Mouse (Mus musculus): ENCODE results near the gene a. TPM values are rescaled to one million over a fixed set of nuclear protein-coding genes. Genes with fewer than 3 reads are reported as not detected.
"Not testable (repeated sequence)": the region's sequence is repeated elsewhere in the genome, so short reads cannot be mapped to it uniquely, and the experiment has no call there.

a gene
- polyA plus RNA-seq, 1 experiment from 2014 or later = 3.8 TPM

DNA sequence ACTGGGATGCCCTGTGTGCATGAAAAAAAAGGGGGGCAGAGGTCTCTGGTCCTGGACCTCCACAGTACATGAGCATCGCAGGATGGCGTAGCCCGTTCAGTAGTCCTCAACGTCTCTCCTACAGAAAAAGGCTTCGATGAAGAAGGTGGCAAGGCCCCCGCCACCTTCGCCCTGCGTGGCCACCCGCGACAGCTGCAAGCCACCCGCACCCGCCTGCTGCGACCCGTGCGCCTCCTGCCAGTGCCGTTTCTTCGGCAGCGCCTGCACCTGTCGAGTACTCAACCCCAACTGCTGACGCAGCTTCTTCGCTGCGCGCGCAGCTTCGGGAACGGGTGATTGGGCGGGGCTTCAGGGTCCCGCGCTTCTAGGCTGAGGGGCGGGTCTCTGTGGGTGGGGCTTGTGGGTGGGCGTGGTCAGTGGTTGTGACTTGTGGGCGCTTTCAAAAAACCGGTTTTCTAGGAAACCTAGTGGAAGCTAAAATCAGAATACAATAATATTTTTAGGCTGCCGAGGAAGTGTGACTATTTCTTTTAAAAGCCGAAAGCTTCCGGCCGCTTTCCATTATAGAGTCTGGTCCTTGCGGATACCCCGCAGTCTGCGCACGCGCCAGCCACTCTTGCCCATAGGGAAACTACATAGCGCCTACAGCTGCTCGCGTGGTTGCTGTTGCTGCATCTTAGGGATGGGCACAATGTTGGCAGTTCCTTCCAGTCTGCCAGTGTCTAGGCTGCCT lies 259.5 kb downstream of the a start:
- H3K36me3 ChIP-seq (ENCODE audit: control insufficient read depth, insufficient read depth, low read length) = no peaks in the 10 kb centered on the region
- under 1% methylated on average over 45 of the region's 45 CpGs for WGBS
- H3K4me2 ChIP-seq (ENCODE audit: low read length) = peak overlapping the region; percentile 66
- H3K9me3 ChIP-seq (ENCODE audit: control insufficient read depth, low read length) = no peaks in the 10 kb centered on the region
- peak overlapping the region; percentile 80 for H3K9ac ChIP-seq (replicated peaks; ENCODE audit: low read length)
- DNase-seq = peak; percentile 100
- no peaks in the 10 kb centered on the region for H3K27me3 ChIP-seq (ENCODE audit: control insufficient read depth, insufficient read depth, low read length)
- H3K4me1 ChIP-seq (ENCODE audit: control insufficient read depth, insufficient read depth, low read length) = peaks cover 5% of the 10 kb centered on the region; the same call in 1 of the 2 replicates
- peak; percentile 97 for ATAC-seq (ENCODE audit: low FRiP score, low TSS enrichment)
- peak overlapping the region; percentile 92 for H3K27ac ChIP-seq (replicated peaks; ENCODE audit: low read depth, low read length)
- peak overlapping the region; percentile 48 for H3K4me3 ChIP-seq (replicated peaks; ENCODE audit: low read depth, low read length)

DNA sequence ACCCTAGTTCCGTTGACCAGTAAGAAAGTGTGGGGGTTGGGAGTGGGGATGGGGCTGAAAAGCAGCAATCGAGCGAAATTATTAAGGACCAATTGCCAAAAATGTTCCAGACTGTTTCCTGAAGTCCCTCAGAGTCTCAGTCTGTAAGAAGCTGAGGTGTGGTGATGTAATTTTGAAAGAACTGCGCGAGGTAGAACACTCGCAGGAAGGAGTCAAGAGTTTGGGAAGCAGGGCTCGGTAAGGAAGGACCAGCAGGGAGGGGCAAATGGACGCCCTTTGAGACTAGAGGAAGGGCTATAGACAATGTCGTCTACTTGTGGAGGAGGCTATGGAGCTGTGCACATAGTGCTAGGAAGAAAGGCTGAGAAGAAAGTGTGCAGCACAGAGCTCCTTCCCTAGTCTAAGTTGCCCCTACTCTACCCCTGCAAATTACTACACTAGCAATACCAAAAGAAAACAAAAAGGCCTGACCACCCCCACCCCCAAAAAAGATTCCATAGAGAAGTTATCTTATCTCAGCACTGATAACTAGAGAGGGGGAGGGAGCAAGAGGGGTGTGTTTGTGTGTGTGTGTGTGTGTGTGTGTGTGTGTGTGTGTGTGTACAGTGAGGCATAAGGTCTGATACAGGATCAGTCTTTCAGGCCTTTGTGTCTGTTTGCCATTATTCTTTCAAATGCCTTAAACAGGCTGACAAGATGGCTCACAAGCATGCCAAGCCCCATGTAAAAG lies 260.6 kb downstream of the a start:
- 37% methylated on average over 9 of the region's 9 CpGs for WGBS
- peaks cover 5% of the 10 kb centered on the region; the same call in 1 of the 2 replicates for H3K4me1 ChIP-seq (ENCODE audit: control insufficient read depth, insufficient read depth, low read length)
- H3K4me2 ChIP-seq (ENCODE audit: low read length) = peak overlapping the region; percentile 66
- H3K27me3 ChIP-seq (ENCODE audit: control insufficient read depth, insufficient read depth, low read length) = no peaks in the 10 kb centered on the region
- no peak overlapping the region; the same call in 1 of the 2 replicates for H3K27ac ChIP-seq (replicated peaks; ENCODE audit: low read depth, low read length)
- H3K9ac ChIP-seq (replicated peaks; ENCODE audit: low read length) = no peak overlapping the region; the same call in 1 of the 2 replicates
- no peak for ATAC-seq (ENCODE audit: low FRiP score, low TSS enrichment)
- no peaks in the 10 kb centered on the region for H3K9me3 ChIP-seq (ENCODE audit: control insufficient read depth, low read length)
- H3K4me3 ChIP-seq (replicated peaks; ENCODE audit: low read depth, low read length) = peak overlapping the region; percentile 48; the same call in 1 of the 2 replicates
- DNase-seq = no peak
- no peaks in the 10 kb centered on the region for H3K36me3 ChIP-seq (ENCODE audit: control insufficient read depth, insufficient read depth, low read length)

DNA sequence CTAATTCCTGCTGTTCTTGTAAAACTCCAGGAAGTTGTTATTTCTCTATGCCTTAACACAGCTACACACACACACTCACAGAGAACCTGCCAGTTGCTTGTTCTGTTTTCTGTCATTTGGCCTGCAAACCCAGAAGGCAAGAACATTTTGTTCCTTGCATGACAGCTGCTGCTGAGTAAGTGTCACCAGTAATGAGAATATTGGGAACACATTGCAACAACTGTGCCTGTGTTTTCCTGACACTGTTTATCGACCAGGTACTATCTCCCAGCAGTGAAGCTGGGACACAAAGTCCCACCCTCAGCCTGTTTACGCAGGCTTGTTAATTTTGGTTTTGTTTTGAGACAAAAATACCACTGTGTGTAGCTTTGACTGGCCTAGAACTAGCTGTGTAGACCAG lies 261.5 kb downstream of the a start:
- WGBS = 90% methylated on average over 2 of the region's 2 CpGs
- no peak for DNase-seq
- no peak overlapping the region for H3K4me2 ChIP-seq (ENCODE audit: low read length)
- H3K9me3 ChIP-seq (ENCODE audit: control insufficient read depth, low read length) = no peaks in the 10 kb centered on the region
- H3K36me3 ChIP-seq (ENCODE audit: control insufficient read depth, insufficient read depth, low read length) = no peaks in the 10 kb centered on the region
- peaks cover 5% of the 10 kb centered on the region; the same call in 1 of the 2 replicates for H3K4me1 ChIP-seq (ENCODE audit: control insufficient read depth, insufficient read depth, low read length)
- no peak overlapping the region for H3K4me3 ChIP-seq (replicated peaks; ENCODE audit: low read depth, low read length)
- no peak for ATAC-seq (ENCODE audit: low FRiP score, low TSS enrichment)
- no peak overlapping the region for H3K27ac ChIP-seq (replicated peaks; ENCODE audit: low read depth, low read length)
- H3K9ac ChIP-seq (replicated peaks; ENCODE audit: low read length) = no peak overlapping the region
- no peaks in the 10 kb centered on the region for H3K27me3 ChIP-seq (ENCODE audit: control insufficient read depth, insufficient read depth, low read length)

DNA sequence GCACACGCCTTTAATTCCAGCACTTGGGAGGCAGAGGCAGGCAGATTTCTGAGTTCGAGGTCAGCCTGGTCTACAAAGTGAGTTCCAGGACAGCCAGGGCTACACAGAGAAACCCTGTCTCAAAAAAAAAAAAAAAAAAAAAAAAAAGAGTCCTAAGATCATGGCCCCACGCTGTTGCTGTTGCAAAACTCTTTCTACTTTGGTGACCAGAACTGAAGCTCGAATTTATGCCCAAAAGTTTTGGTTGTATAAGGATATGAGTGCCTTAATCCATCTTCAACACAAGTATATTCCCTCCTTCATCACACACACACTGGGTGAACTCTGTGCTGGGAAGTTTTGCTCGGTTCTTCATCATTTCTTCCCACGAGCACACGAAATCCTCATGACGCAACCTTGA lies 262.3 kb downstream of the a start:
- H3K4me3 ChIP-seq (replicated peaks; ENCODE audit: low read depth, low read length); H3K27ac ChIP-seq (replicated peaks; ENCODE audit: low read depth, low read length); H3K9me3 ChIP-seq (ENCODE audit: control insufficient read depth, low read length); DNase-seq; H3K4me2 ChIP-seq (ENCODE audit: low read length); H3K27me3 ChIP-seq (ENCODE audit: control insufficient read depth, insufficient read depth, low read length); H3K36me3 ChIP-seq (ENCODE audit: control insufficient read depth, insufficient read depth, low read length); H3K4me1 ChIP-seq (ENCODE audit: control insufficient read depth, insufficient read depth, low read length); H3K9ac ChIP-seq (replicated peaks; ENCODE audit: low read length); ATAC-seq (ENCODE audit: low FRiP score, low TSS enrichment): not testable (repeated sequence)
- WGBS = 92% methylated on average over 8 of the region's 8 CpGs

DNA sequence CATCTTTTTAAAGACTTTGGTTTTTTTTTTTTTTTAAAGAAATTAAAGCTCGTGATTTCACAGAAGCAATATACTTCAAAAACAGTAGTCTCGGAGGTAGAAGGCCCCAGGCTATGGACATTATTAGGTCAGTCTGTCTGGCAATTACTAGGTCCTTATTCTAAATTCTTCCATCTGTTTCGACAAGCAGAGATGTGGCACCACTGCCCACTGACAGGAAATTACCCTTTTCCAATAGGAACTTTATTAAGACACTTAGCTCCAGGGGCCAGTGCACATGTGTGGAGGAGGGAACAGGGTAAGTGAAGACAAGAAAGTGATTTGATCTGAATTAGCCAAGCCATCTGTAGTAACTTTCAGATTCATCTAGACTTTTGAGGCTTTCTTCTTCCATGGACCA lies 263.5 kb downstream of the a start:
- Histone ChIP-seq H3K9ac (replicated peaks; ENCODE audit: low read length) (no peak overlapping the region), H3K9me3 (ENCODE audit: control insufficient read depth, low read length) (no peaks in the 10 kb centered on the region), H3K27me3 (ENCODE audit: control insufficient read depth, insufficient read depth, low read length) (no peaks in the 10 kb centered on the region), H3K4me3 (replicated peaks; ENCODE audit: low read depth, low read length) (no peak overlapping the region), H3K4me2 (ENCODE audit: low read length) (no peak overlapping the region), H3K36me3 (ENCODE audit: control insufficient read depth, insufficient read depth, low read length) (0 out of 2 replicates have a peak, but pooled peaks cover 3% of the 10 kb centered on the region), H3K27ac (replicated peaks; ENCODE audit: low read depth, low read length) (no peak overlapping the region), H3K4me1 (ENCODE audit: control insufficient read depth, insufficient read depth, low read length) (peaks cover 5% of the 10 kb centered on the region; the same call in 1 of the 2 replicates)
- 91% methylated on average over 3 of the region's 3 CpGs for WGBS
- no peak for DNase-seq
- no peak for ATAC-seq (ENCODE audit: low FRiP score, low TSS enrichment)

DNA sequence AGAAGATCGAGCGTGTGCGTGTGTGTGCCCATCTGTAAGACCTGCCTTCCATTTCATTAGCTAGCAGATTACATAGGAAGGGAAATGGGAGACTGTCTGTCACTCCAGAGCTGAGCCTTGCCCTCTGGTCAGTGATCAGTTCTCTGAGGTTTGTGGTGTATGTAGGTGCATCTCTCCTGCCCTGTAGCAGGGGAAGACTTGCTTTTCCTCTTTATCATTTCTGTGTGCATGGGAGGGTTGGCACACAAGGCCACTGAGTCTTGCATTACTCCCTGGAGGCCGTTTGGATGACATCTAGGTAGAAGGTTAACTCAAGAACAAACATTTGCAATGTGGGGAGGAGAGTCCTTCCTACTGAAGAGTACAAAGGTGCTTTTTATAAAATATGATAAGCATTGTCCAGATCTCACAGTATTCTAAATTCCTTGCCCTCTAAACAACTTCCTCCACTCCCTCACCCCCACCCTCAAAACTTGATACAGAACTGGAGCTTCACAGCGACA lies 264.9 kb downstream of the a start:
- Histone ChIP-seq H3K27ac (replicated peaks; ENCODE audit: low read depth, low read length) (no peak overlapping the region), H3K4me1 (ENCODE audit: control insufficient read depth, insufficient read depth, low read length) (no peaks in the 10 kb centered on the region)
- WGBS = 84% methylated on average over 5 of the region's 5 CpGs

DNA sequence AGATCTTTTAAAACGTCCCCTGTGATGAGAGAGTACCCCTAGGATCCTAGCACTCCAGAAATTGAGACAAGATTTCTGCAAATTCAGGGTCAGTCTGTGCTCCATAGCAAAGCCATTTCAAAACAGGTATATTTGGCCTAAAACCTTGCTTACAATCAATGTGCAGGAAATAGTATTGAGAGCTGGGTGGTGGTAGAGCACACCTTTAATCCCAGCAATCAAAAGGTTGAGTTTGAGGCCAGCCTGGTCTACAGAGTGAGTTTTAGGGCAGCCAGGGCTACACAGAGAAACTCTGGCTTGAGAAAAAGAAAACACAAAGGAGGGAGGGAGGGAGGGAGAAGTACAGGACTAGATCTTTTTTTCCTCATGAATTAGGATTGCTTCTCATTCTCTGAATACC lies 266.2 kb downstream of the a start:
- no peak overlapping the region for H3K27ac ChIP-seq (replicated peaks; ENCODE audit: low read depth, low read length)
- no peaks in the 10 kb centered on the region for H3K9me3 ChIP-seq (ENCODE audit: control insufficient read depth, low read length)
- H3K4me2 ChIP-seq (ENCODE audit: low read length) = no peak overlapping the region
- H3K27me3 ChIP-seq (ENCODE audit: control insufficient read depth, insufficient read depth, low read length) = no peaks in the 10 kb centered on the region
- 80% methylated on average over 1 of the region's 1 CpGs for WGBS
- H3K36me3 ChIP-seq (ENCODE audit: control insufficient read depth, insufficient read depth, low read length) = peaks cover 22% of the 10 kb centered on the region
- H3K4me1 ChIP-seq (ENCODE audit: control insufficient read depth, insufficient read depth, low read length) = no peaks in the 10 kb centered on the region
- H3K4me3 ChIP-seq (replicated peaks; ENCODE audit: low read depth, low read length) = no peak overlapping the region
- no peak overlapping the region for H3K9ac ChIP-seq (replicated peaks; ENCODE audit: low read length)
- no peak for ATAC-seq (ENCODE audit: low FRiP score, low TSS enrichment)
- no peak for DNase-seq

More for the DNA sequence above, 264.9 kb downstream of the a start:
- Histone ChIP-seq H3K4me3 (replicated peaks; ENCODE audit: low read depth, low read length) (no peak overlapping the region), H3K9me3 (ENCODE audit: control insufficient read depth, low read length) (no peaks in the 10 kb centered on the region), H3K27me3 (ENCODE audit: control insufficient read depth, insufficient read depth, low read length) (no peaks in the 10 kb centered on the region), H3K36me3 (ENCODE audit: control insufficient read depth, insufficient read depth, low read length) (peaks cover 11% of the 10 kb centered on the region), H3K4me2 (ENCODE audit: low read length) (no peak overlapping the region), H3K9ac (replicated peaks; ENCODE audit: low read length) (no peak overlapping the region)
- DNase-seq (no peak), ATAC-seq (ENCODE audit: low FRiP score, low TSS enrichment) (no peak)

DNA sequence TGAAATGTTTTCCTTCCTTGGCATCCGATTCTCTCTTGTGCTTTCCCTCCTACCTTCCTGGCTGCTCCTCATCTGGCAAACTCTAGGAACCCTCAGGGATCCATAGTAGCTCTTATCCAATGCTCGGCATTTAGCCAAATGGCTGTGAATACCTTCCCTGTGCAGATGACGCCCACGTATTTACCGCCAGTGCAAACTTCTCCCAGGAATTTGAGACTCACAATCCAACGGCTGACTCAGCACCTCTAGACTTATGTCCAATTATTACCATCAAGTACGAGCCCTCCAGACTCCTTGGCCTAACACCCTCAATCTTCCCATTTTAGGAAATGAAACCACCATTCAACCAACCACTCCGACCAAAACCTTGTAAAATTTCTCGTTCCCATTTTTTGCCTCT lies 279.8 kb downstream of the a start:
- Histone ChIP-seq H3K27me3 (ENCODE audit: control insufficient read depth, insufficient read depth, low read length) (no peaks in the 10 kb centered on the region), H3K4me2 (ENCODE audit: low read length) (no peak overlapping the region), H3K36me3 (ENCODE audit: control insufficient read depth, insufficient read depth, low read length) (peaks cover 25% of the 10 kb centered on the region), H3K9me3 (ENCODE audit: control insufficient read depth, low read length) (no peaks in the 10 kb centered on the region), H3K27ac (replicated peaks; ENCODE audit: low read depth, low read length) (no peak overlapping the region), H3K4me3 (replicated peaks; ENCODE audit: low read depth, low read length) (no peak overlapping the region), H3K4me1 (ENCODE audit: control insufficient read depth, insufficient read depth, low read length) (peaks cover 19% of the 10 kb centered on the region), H3K9ac (replicated peaks; ENCODE audit: low read length) (no peak overlapping the region)
- ATAC-seq (ENCODE audit: low FRiP score, low TSS enrichment) (no peak), DNase-seq (no peak)
- WGBS = 93% methylated on average over 9 of the region's 9 CpGs

All from midbrain, embryonic 14.5 days (tissue).